Mouse (Mus musculus) forebrain, embryonic 16.5 days (tissue): ENCODE measurements around the gene Slc5a11. TPM values are rescaled to one million over a fixed set of nuclear protein-coding genes. Genes with fewer than 3 reads are reported as not detected.

ENCODE experiments used
- ATAC-seq: fragments of 200-750 bp; cut with Nextera tagmentation; 2 replicates; pipeline ENCODE4 v1.8.0; 2017; ENCODE audit warnings: mild to moderate bottlenecking, moderate library complexity
- H3K27ac ChIP-seq: fragments of 300-500 bp; sonication (generic); 2 replicates; pipeline ENCODE4 v1.5.1; 2014; ENCODE audit warnings: low read length, control low read depth
- H3K27me3 ChIP-seq: fragments of 300-500 bp; sonication (generic); replicated peaks from 2 replicates; pipeline ENCODE4 v1.6.1; 2014; ENCODE audit warnings: low read length; ENCODE audit not compliant: control insufficient read depth, insufficient read depth
- H3K36me3 ChIP-seq: fragments of 300-500 bp; sonication (generic); 2 replicates; pipeline ENCODE4 v1.6.1; 2014; ENCODE audit not compliant: control insufficient read depth, insufficient read depth
- H3K4me1 ChIP-seq: fragments of 300-500 bp; sonication (generic); replicated peaks from 2 replicates; pipeline ENCODE4 v1.6.1; 2014; ENCODE audit warnings: low read length; ENCODE audit not compliant: control insufficient read depth, insufficient read depth
- H3K4me2 ChIP-seq: fragments of 300-500 bp; sonication (generic); 2 replicates; pipeline ENCODE4 v1.6.1; 2014; ENCODE audit warnings: mild to moderate bottlenecking, low read length, control low read depth
- H3K4me3 ChIP-seq: fragments of 300-500 bp; sonication (generic); replicated peaks from 2 replicates; pipeline ENCODE4 v1.5.1; 2014; ENCODE audit warnings: mild to moderate bottlenecking, low read length, control low read depth
- H3K9ac ChIP-seq: fragments of 300-500 bp; sonication (generic); replicated peaks from 2 replicates; pipeline ENCODE4 v1.6.1; 2014; ENCODE audit warnings: low read depth, low read length, control low read depth
- H3K9me3 ChIP-seq: fragments of 300-500 bp; sonication (generic); 2 replicates; pipeline ENCODE4 v1.6.1; 2016; ENCODE audit warnings: low read length; ENCODE audit not compliant: control insufficient read depth
- WGBS: fragments of 180-500 bp; shearing (Covaris S2); extraction: QIAGEN DNeasy Blood & Tissue Kit; methylation state at CpG from one replicate; pipeline ENCODE4 v1.1.7; 2014; 5-methylcytosine and 5-hydroxymethylcytosine counted together
- polyA plus RNA-seq: library from polyadenylated mRNA; unstranded; fragments of >200 nt; fragmentation: Nextera tagmentation; extraction: Ambion mirVana; gene quantifications from 2 replicates; pipeline ENCODE4 v1.2.1, GENCODE M21; 2015

The Slc5a11 gene
- polyA plus RNA-seq, 1 experiment from 2014 or later: 0.75 TPM

- peaks cover 9% of the 10 kb centered on the region for H3K36me3 ChIP-seq
- H3K4me1 ChIP-seq: no peaks in the 10 kb centered on the region
- no peak overlapping the region for H3K4me2 ChIP-seq
- no peaks in the 10 kb centered on the region for H3K9me3 ChIP-seq
- H3K27ac ChIP-seq: no peak overlapping the region
- 98% methylated on average over 4 of the region's 4 CpGs for WGBS
- H3K4me3 ChIP-seq: no peak overlapping the region
- no peak overlapping the region for H3K9ac ChIP-seq
- no peaks in the 10 kb centered on the region for H3K27me3 ChIP-seq
- ATAC-seq: no peak
Observed at GRCm38 (mm10) chr7:123307887-123308558, 93.4 kb downstream of the Slc5a11 start.

GRCm38 (mm10) chr7:123311836-123312235 is 97.3 kb downstream of the Slc5a11 start:
- 76% methylated on average over 5 of the region's 5 CpGs for WGBS
- no peak overlapping the region for H3K4me3 ChIP-seq
- H3K9ac ChIP-seq: no peak overlapping the region
- peaks cover 8% of the 10 kb centered on the region for H3K36me3 ChIP-seq
- H3K27me3 ChIP-seq: no peaks in the 10 kb centered on the region
- H3K9me3 ChIP-seq: no peaks in the 10 kb centered on the region
- no peaks in the 10 kb centered on the region for H3K4me1 ChIP-seq
- H3K27ac ChIP-seq: no peak overlapping the region
- H3K4me2 ChIP-seq: no peak overlapping the region
- no peak for ATAC-seq

GRCm38 (mm10) chr7:123312738-123313137 is 98.2 kb downstream of the Slc5a11 start:
- no peak overlapping the region for H3K27ac ChIP-seq
- no peaks in the 10 kb centered on the region for H3K9me3 ChIP-seq
- WGBS: 86% methylated on average over 3 of the region's 3 CpGs
- no peak overlapping the region for H3K4me2 ChIP-seq
- no peak overlapping the region for H3K9ac ChIP-seq
- ATAC-seq: no peak
- no peaks in the 10 kb centered on the region for H3K4me1 ChIP-seq
- H3K4me3 ChIP-seq: no peak overlapping the region
- peaks cover 8% of the 10 kb centered on the region for H3K36me3 ChIP-seq
- H3K27me3 ChIP-seq: no peaks in the 10 kb centered on the region

- H3K9me3 ChIP-seq: no peaks in the 10 kb centered on the region
- 91% methylated on average over 13 of the region's 13 CpGs for WGBS
- H3K4me1 ChIP-seq: no peaks in the 10 kb centered on the region
- no peak overlapping the region for H3K9ac ChIP-seq
- H3K27ac ChIP-seq: no peak overlapping the region
- H3K36me3 ChIP-seq: peaks cover 8% of the 10 kb centered on the region; the same call in 1 of the 2 replicates
- no peak overlapping the region for H3K4me2 ChIP-seq
- H3K4me3 ChIP-seq: no peak overlapping the region
- ATAC-seq: no peak
- H3K27me3 ChIP-seq: no peaks in the 10 kb centered on the region
Observed at GRCm38 (mm10) chr7:123322452-123323121, 108.0 kb downstream of the Slc5a11 start.

Other genes starting within 250 kb of the Slc5a11 start
- gene Rbbp6, start 249.1 kb upstream of the Slc5a11 start, polyA plus RNA-seq: 26.9 and 28.2 TPM in 2 replicates
- gene Tnrc6a, start 90.9 kb upstream of the Slc5a11 start, polyA plus RNA-seq: 35.8 and 37.3 TPM in 2 replicates
- 100 and 105 TPM in 2 replicates for gene Lcmt1, start 155.0 kb downstream of the Slc5a11 start, polyA plus RNA-seq
- gene Arhgap17, start 155.1 kb downstream of the Slc5a11 start, polyA plus RNA-seq: 9.5 and 9.8 TPM in 2 replicates
- gene Aqp8, start 247.5 kb downstream of the Slc5a11 start, polyA plus RNA-seq: not detected in 2 replicates